Mouse (Mus musculus) limb, embryonic 15.5 days (tissue): ENCODE data around the gene Rbm25. TPM values are rescaled to one million over a fixed set of nuclear protein-coding genes. Genes with fewer than 3 reads are reported as not detected.
"Not testable (repeated sequence)": the region's sequence is repeated elsewhere in the genome, so short reads cannot be mapped to it uniquely, and the experiment has no call there.

ENCODE experiments used
- ATAC-seq: fragments of 200-750 bp; cut with Nextera tagmentation; 2 replicates; pipeline ENCODE4 v1.8.0; 2017; ENCODE audit warnings: low read depth, moderate TSS enrichment; ENCODE audit not compliant: insufficient number of reproducible peaks, low FRiP score, low TSS enrichment
- H3K27ac ChIP-seq: fragments of 300-500 bp; sonication (generic); 2 replicates; pipeline ENCODE4 v1.5.1; 2015; ENCODE audit warnings: moderate library complexity, mild to moderate bottlenecking, inconsistent platforms
- H3K27me3 ChIP-seq: fragments of 300-500 bp; sonication (generic); 2 replicates; pipeline ENCODE4 v1.6.1; 2015; ENCODE audit warnings: inconsistent platforms
- H3K36me3 ChIP-seq: fragments of 300-500 bp; sonication (generic); 2 replicates; pipeline ENCODE4 v1.6.1; 2015; ENCODE audit warnings: inconsistent platforms
- H3K4me1 ChIP-seq: fragments of 300-500 bp; sonication (generic); 2 replicates; pipeline ENCODE4 v1.6.1; 2015; ENCODE audit warnings: inconsistent platforms
- H3K4me2 ChIP-seq: fragments of 300-500 bp; sonication (generic); 2 replicates; pipeline ENCODE4 v1.6.1; 2015; ENCODE audit warnings: mild to moderate bottlenecking, inconsistent platforms
- H3K4me3 ChIP-seq: fragments of 300-500 bp; sonication (generic); 2 replicates; pipeline ENCODE4 v1.5.1; 2015; ENCODE audit warnings: mild to moderate bottlenecking, inconsistent platforms
- H3K9ac ChIP-seq: fragments of 300-500 bp; sonication (generic); 2 replicates; pipeline ENCODE4 v1.6.1; 2015; ENCODE audit warnings: inconsistent platforms
- H3K9me3 ChIP-seq: fragments of 300-500 bp; sonication (generic); 2 replicates; pipeline ENCODE4 v1.6.1; 2016; ENCODE audit warnings: inconsistent platforms
- WGBS: fragments of 180-500 bp; shearing (Covaris S2); methylation state at CpG from one replicate; pipeline ENCODE4 v1.1.7; 2015; 5-methylcytosine and 5-hydroxymethylcytosine counted together
- polyA plus RNA-seq: library from polyadenylated mRNA; unstranded; fragments of >200 nt; fragmentation: Nextera tagmentation; extraction: Ambion mirVana; gene quantifications from 2 replicates; pipeline ENCODE4 v1.2.1, GENCODE M21; 2015

Rbm25 gene
- polyA plus RNA-seq = 225 and 234 TPM in 2 replicates

- H3K9ac ChIP-seq = peak within 1 kb of the TSS; percentile 92
- not testable (repeated sequence) for H3K4me1 ChIP-seq, H3K36me3 ChIP-seq, H3K27me3 ChIP-seq, H3K9me3 ChIP-seq, ATAC-seq
- H3K4me3 ChIP-seq = peak within 1 kb of the TSS; percentile 74
- WGBS = no CpG with 5 or more reads among the region's 5 CpGs
- H3K27ac ChIP-seq = peak within 1 kb of the TSS; percentile 97
- peak within 1 kb of the TSS; percentile 46 for H3K4me2 ChIP-seq
Observed at GRCm38 (mm10) chr12:83630936-83631335, at the start of gene Rbm25. Gene Rbm25 (plus strand): TSS chr12:83631236.

- H3K4me3 ChIP-seq = no peak overlapping the region
- no peak for ATAC-seq
- no peaks in the 10 kb centered on the region for H3K27me3 ChIP-seq
- H3K4me1 ChIP-seq = 0 out of 2 replicates have a peak, but pooled peaks cover 5% of the 10 kb centered on the region
- peaks cover 31% of the 10 kb centered on the region for H3K36me3 ChIP-seq
- H3K9ac ChIP-seq = no peak overlapping the region
- H3K9me3 ChIP-seq = no peaks in the 10 kb centered on the region
- H3K27ac ChIP-seq = no peak overlapping the region
- WGBS = 76% methylated on average over 4 of the region's 4 CpGs
- H3K4me2 ChIP-seq = no peak overlapping the region
Observed at GRCm38 (mm10) chr12:83582106-83582505, 48.9 kb upstream of the Rbm25 start.

- WGBS = 85% methylated on average over 4 of the region's 4 CpGs
- Histone ChIP-seq H3K9ac (no peak overlapping the region), H3K9me3 (no peaks in the 10 kb centered on the region), H3K27me3 (no peaks in the 10 kb centered on the region), H3K36me3 (peaks cover 37% of the 10 kb centered on the region), H3K4me2 (no peak overlapping the region), H3K4me1 (0 out of 2 replicates have a peak, but pooled peaks cover 5% of the 10 kb centered on the region), H3K27ac (no peak overlapping the region), H3K4me3 (no peak overlapping the region)
- ATAC-seq = no peak
Observed at GRCm38 (mm10) chr12:83582747-83583146, 48.3 kb upstream of the Rbm25 start.

- Histone ChIP-seq H3K27me3 (no peaks in the 10 kb centered on the region), H3K4me3 (no peak overlapping the region), H3K4me2 (no peak overlapping the region), H3K36me3 (peaks cover 61% of the 10 kb centered on the region), H3K9ac (no peak overlapping the region), H3K27ac (no peak overlapping the region), H3K4me1 (no peaks in the 10 kb centered on the region), H3K9me3 (no peaks in the 10 kb centered on the region)
- 92% methylated on average over 5 of the region's 5 CpGs for WGBS
- no peak for ATAC-seq
Observed at GRCm38 (mm10) chr12:83586628-83587027, 44.4 kb upstream of the Rbm25 start.

GRCm38 (mm10) chr12:83591754-83592501 lies 39.1 kb upstream of the Rbm25 start:
- Histone ChIP-seq H3K4me3 (no peak overlapping the region), H3K4me2 (no peak overlapping the region), H3K9ac (no peak overlapping the region), H3K9me3 (no peaks in the 10 kb centered on the region), H3K27me3 (no peaks in the 10 kb centered on the region), H3K27ac (no peak overlapping the region), H3K36me3 (peaks cover 72% of the 10 kb centered on the region), H3K4me1 (peaks cover 21% of the 10 kb centered on the region)
- 84% methylated on average over 8 of the region's 8 CpGs for WGBS
- no peak for ATAC-seq

- Histone ChIP-seq H3K9ac (no peak overlapping the region), H3K4me2 (no peak overlapping the region), H3K9me3 (no peaks in the 10 kb centered on the region), H3K4me3 (no peak overlapping the region), H3K27me3 (no peaks in the 10 kb centered on the region), H3K4me1 (peaks cover 21% of the 10 kb centered on the region), H3K36me3 (peaks cover 45% of the 10 kb centered on the region), H3K27ac (no peak overlapping the region)
- WGBS = 88% methylated on average over 9 of the region's 9 CpGs
- ATAC-seq = no peak
Observed at GRCm38 (mm10) chr12:83594454-83595040, 36.5 kb upstream of the Rbm25 start.

GRCm38 (mm10) chr12:83596191-83596954 lies 34.7 kb upstream of the Rbm25 start:
- Histone ChIP-seq H3K9ac (peak overlapping the region; percentile 94), H3K27me3 (no peaks in the 10 kb centered on the region), H3K27ac (peak overlapping the region; percentile 89), H3K36me3 (peaks cover 29% of the 10 kb centered on the region), H3K4me3 (peak overlapping the region; percentile 95), H3K9me3 (no peaks in the 10 kb centered on the region), H3K4me1 (peaks cover 21% of the 10 kb centered on the region), H3K4me2 (peak overlapping the region; percentile 57)
- WGBS = 3% methylated on average over 19 of the region's 20 CpGs
- no peak; the same call in 1 of the 2 replicates for ATAC-seq

GRCm38 (mm10) chr12:83597025-83597501 lies 34.0 kb upstream of the Rbm25 start, which contains the start of gene Zfyve1:
Gene Zfyve1 (minus strand): TSS chr12:83597222.
- Histone ChIP-seq H3K9me3 (no peaks in the 10 kb centered on the region), H3K4me2 (peak within 1 kb of the TSS; percentile 57), H3K4me1 (peaks cover 21% of the 10 kb centered on the region), H3K27ac (peak within 1 kb of the TSS; percentile 89), H3K9ac (peak within 1 kb of the TSS; percentile 94), H3K4me3 (peak within 1 kb of the TSS; percentile 95), H3K27me3 (no peaks in the 10 kb centered on the region), H3K36me3 (peaks cover 22% of the 10 kb centered on the region)
- ATAC-seq = peak; percentile 98
- under 1% methylated on average over 28 of the region's 28 CpGs for WGBS

GRCm38 (mm10) chr12:83597881-83598280 lies 33.2 kb upstream of the Rbm25 start:
- H3K27me3 ChIP-seq = no peaks in the 10 kb centered on the region
- no peak overlapping the region for H3K4me2 ChIP-seq
- peaks cover 21% of the 10 kb centered on the region for H3K4me1 ChIP-seq
- H3K36me3 ChIP-seq = peaks cover 17% of the 10 kb centered on the region
- no peak for ATAC-seq
- H3K9me3 ChIP-seq = no peaks in the 10 kb centered on the region
- H3K27ac ChIP-seq = no peak overlapping the region
- no peak overlapping the region for H3K4me3 ChIP-seq
- 82% methylated on average over 2 of the region's 2 CpGs for WGBS
- no peak overlapping the region for H3K9ac ChIP-seq

- ATAC-seq = no peak
- Histone ChIP-seq H3K9me3 (no peaks in the 10 kb centered on the region), H3K9ac (no peak overlapping the region), H3K4me2 (no peak overlapping the region), H3K27me3 (no peaks in the 10 kb centered on the region), H3K4me3 (no peak overlapping the region), H3K27ac (no peak overlapping the region), H3K36me3 (no peaks in the 10 kb centered on the region), H3K4me1 (no peaks in the 10 kb centered on the region)
- WGBS = 79% methylated on average over 5 of the region's 5 CpGs
Observed at GRCm38 (mm10) chr12:83602285-83602684, 28.8 kb upstream of the Rbm25 start.

- not testable (repeated sequence) for H3K27ac ChIP-seq, ATAC-seq
- WGBS = 94% methylated on average over 2 of the region's 2 CpGs
Observed at GRCm38 (mm10) chr12:83606411-83606810, 24.6 kb upstream of the Rbm25 start.

More at GRCm38 (mm10) chr12:83606411-83606810, 24.6 kb upstream of the Rbm25 start:
- not testable (repeated sequence) for H3K4me2 ChIP-seq, H3K9ac ChIP-seq, H3K36me3 ChIP-seq, H3K4me1 ChIP-seq, H3K27me3 ChIP-seq, H3K9me3 ChIP-seq, H3K4me3 ChIP-seq
